Mouse (Mus musculus): Measurements from ENCODE around the gene Lrmda. TPM values are rescaled to one million over a fixed set of nuclear protein-coding genes. Genes with fewer than 3 reads are reported as not detected.

Gene Lrmda
- polyA plus RNA-seq, 1 experiment, result 20.1 TPM

DNA sequence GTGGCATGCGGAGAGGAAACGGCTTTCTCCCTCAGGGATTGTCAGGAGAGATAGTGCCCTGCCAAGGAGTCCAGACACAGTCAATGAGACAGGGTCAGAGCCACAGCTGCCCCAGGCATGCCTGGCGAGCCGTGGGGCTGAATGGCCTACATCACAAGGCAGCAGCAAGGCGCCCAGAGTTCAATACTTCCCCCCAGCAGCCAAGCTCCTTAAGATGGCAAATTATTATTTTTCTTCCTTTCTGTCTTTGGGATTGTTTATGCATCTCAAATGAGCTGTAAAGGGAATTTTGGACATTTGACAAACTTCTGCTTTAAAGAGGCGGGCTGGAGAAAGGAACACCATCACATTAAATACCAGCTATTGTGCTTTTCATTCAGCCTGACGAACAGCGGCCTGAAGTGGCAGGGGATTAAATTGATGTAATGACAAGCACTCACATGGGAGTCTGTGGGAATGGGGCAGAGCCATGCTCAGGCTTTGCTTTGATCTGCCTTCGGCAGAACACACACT, 338.5 kb downstream of the Lrmda start:
- Histone ChIP-seq H3K4me1 (ENCODE audit: control insufficient read depth, insufficient read depth, low read length) (no peaks in the 10 kb centered on the region), H3K4me3 (ENCODE audit: insufficient read depth, low read length) (no peak overlapping the region)
- TF ChIP-seq POLR2A (IDR thresholded peaks at IDR 0.05; ENCODE audit: borderline replicate concordance, low read depth, low read length) (no peak), CTCF (IDR thresholded peaks at IDR 0.05; ENCODE audit: low read depth, low read length) (no peak)

DNA sequence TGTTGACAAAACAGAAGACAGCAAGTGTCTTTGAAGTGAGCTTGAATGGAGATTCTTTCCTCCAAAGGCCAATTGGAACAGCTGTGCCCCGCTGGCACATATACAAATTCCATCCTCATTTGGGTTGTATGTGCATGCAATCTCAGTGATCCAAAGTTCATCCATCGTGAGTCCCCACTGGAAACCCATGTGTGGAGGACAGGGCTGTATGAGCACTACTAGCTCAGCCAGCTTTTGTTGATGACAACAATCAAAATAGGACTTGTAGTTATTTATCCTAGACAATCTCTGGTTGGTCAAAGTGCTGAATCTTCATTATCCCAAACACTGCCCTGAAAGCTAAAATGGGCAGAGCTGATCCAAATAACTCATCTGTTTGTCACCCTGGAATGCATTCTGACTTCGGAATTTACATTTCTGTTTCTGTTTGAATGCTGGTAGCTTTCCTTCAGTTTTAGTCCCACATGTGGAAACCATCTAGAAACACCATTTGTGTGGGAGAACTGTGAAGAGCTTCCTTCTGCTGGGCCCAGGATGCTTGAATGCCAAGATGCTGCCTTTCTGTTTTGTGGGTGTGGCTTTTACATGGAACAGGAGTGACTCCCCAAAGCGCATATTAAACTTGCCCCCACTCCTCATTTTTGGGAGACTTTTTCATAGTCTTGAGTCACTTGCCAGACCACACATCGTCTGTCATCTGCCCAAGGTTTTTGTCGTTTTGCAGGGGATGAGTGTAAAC, 344.7 kb downstream of the Lrmda start:
- Histone ChIP-seq H3K27ac (ENCODE audit: insufficient read depth, low read depth, low read length) (no peak overlapping the region), H3K4me3 (ENCODE audit: insufficient read depth, low read length) (no peak overlapping the region), H3K4me1 (ENCODE audit: control insufficient read depth, insufficient read depth, low read length) (peaks cover 5% of the 10 kb centered on the region)
- TF ChIP-seq CTCF (IDR thresholded peaks at IDR 0.05; ENCODE audit: low read depth, low read length) (no peak), POLR2A (IDR thresholded peaks at IDR 0.05; ENCODE audit: borderline replicate concordance, low read depth, low read length) (no peak)

More for the DNA sequence above, 338.5 kb downstream of the Lrmda start:
- no peak overlapping the region for H3K27ac ChIP-seq (ENCODE audit: insufficient read depth, low read depth, low read length)

DNA sequence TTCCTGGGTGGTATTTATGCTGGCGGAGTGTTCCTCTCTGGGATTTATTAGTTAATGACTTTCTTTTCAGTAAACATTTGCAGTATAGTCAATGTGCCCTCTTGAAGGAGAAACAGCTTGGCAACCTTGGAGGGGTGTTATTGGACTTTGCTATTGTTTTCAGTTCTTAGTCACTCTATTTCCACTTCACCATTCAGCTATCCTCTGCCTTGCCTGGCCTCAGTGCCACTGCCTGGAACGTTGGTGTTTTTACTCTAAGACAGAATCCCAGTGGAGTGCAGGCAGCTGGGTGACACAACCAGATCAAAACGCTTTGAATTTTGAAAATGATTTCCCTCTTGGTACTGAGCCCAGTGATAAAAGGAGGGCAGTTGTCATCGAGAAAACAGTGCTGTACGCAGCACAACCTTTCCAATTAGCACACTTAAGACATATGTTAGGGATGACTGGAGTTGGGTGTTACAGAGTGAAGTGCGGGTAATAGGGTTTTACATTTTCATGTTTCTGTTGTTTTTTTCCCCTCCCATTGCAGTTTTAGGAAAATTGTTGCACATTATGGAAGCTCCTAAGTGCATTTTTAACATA, 345.4 kb downstream of the Lrmda start:
- H3K27ac ChIP-seq (ENCODE audit: insufficient read depth, low read depth, low read length), result no peak overlapping the region
- no peak for TF ChIP-seq CTCF (IDR thresholded peaks at IDR 0.05; ENCODE audit: low read depth, low read length)
- TF ChIP-seq POLR2A (IDR thresholded peaks at IDR 0.05; ENCODE audit: borderline replicate concordance, low read depth, low read length), result no peak
- H3K4me1 ChIP-seq (ENCODE audit: control insufficient read depth, insufficient read depth, low read length), result peaks cover 5% of the 10 kb centered on the region
- no peak overlapping the region for H3K4me3 ChIP-seq (ENCODE audit: insufficient read depth, low read length)

DNA sequence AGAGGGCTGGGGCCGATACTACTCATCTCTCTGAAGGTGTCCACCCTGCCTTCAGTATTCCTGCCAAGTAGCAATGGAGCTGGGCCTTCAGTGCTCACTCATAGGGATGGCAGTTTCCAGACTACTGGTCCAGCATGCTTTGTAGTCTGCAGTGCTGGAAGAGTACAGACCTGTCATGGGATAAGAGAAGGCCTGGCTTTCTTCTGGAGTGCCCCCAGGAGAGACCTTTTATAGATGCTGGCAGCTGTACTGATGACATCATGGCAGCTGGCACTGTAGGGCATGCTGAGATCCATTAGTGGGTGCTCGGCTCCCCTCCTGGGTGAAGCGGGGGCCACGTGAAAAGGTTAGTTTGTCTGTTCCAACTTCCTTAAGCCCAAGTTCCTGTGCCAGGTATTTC, 348.1 kb downstream of the Lrmda start:
- TF ChIP-seq CTCF (IDR thresholded peaks at IDR 0.05; ENCODE audit: low read depth, low read length) (no peak), POLR2A (IDR thresholded peaks at IDR 0.05; ENCODE audit: borderline replicate concordance, low read depth, low read length) (no peak)
- Histone ChIP-seq H3K27ac (ENCODE audit: insufficient read depth, low read depth, low read length) (no peak overlapping the region), H3K4me1 (ENCODE audit: control insufficient read depth, insufficient read depth, low read length) (peaks cover 5% of the 10 kb centered on the region), H3K4me3 (ENCODE audit: insufficient read depth, low read length) (no peak overlapping the region)

DNA sequence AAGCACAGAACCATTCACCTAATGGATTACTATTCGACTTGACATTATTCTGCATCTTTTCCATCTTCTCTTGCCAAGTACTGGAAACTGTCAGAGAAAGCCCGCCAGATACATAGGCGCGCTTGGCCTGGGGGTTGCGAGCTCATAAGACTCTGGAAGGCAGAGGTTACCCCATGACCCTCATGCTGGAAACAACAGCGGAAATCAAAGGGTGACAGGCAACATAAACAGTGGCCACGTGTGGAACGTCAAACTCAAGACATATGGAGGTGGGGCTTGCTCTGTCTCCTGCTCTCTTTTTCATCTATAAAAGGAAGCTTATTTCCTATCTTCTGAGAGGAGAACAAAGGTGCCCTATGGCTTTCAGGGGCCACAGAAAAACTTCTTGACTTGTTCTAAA, 351.6 kb downstream of the Lrmda start:
- no peak for TF ChIP-seq POLR2A (IDR thresholded peaks at IDR 0.05; ENCODE audit: borderline replicate concordance, low read depth, low read length)
- TF ChIP-seq CTCF (IDR thresholded peaks at IDR 0.05; ENCODE audit: low read depth, low read length), result no peak

DNA sequence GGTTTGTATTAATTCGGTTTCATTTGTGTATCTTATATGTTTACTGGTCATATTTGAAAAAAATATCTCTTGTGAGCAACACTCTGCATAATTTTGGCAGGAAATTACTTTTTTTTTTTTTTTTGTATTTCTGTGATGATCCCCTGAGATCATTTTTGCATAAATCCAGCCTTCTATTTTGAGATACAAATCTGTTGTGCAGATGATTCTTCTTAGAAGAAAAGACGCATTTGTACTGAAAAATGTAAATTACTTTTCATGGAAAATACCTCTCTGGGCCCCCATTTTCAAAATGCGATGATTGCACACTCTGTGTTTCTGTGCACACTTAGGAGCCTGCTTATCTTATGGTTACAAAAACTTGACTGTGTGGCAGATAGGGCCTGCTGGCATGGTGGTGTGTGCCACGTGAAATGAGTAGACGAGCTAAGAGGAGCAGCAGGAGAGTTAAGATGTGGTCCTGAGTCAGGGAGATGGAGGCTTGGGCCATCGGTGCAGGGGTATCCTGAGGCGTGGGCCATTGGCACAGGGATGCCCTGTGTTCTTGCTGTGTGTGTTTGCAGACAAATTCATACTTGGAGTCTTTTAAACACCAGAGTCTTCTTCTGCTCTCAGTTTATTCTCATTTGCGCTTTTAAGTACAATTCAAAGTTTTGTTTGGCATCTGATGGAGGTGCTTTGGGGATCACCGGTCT, 353.3 kb downstream of the Lrmda start:
- no peak overlapping the region for H3K4me3 ChIP-seq (ENCODE audit: insufficient read depth, low read length)
- TF ChIP-seq CTCF (IDR thresholded peaks at IDR 0.05; ENCODE audit: low read depth, low read length), result no peak
- TF ChIP-seq POLR2A (IDR thresholded peaks at IDR 0.05; ENCODE audit: borderline replicate concordance, low read depth, low read length), result no peak
- peaks cover 11% of the 10 kb centered on the region for H3K4me1 ChIP-seq (ENCODE audit: control insufficient read depth, insufficient read depth, low read length)
- no peak overlapping the region for H3K27ac ChIP-seq (ENCODE audit: insufficient read depth, low read depth, low read length)

More for the DNA sequence above, 351.6 kb downstream of the Lrmda start:
- H3K4me3 ChIP-seq (ENCODE audit: insufficient read depth, low read length), result no peak overlapping the region
- peaks cover 5% of the 10 kb centered on the region for H3K4me1 ChIP-seq (ENCODE audit: control insufficient read depth, insufficient read depth, low read length)
- no peak overlapping the region for H3K27ac ChIP-seq (ENCODE audit: insufficient read depth, low read depth, low read length)

DNA sequence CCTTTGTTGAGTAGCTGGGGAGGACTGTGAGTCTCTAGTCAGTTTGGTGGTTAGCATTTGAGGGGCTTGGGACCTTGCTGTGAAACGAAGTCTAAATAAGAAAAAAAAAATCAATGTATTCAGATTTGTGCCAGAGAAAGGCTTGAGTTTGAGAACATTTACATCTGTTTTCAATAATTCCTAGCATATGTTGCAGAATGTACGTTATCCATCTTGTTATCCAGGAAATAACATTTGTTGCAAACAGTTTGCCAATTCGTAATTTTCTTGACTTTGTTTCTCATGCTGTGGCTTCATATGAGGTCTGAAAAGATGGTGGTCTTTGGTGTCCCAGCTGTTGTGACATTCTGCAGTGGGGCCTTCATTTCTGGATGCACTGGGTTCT, 353.8 kb downstream of the Lrmda start:
- TF ChIP-seq CTCF (IDR thresholded peaks at IDR 0.05; ENCODE audit: low read depth, low read length), result no peak
- TF ChIP-seq POLR2A (IDR thresholded peaks at IDR 0.05; ENCODE audit: borderline replicate concordance, low read depth, low read length), result no peak
- peaks cover 12% of the 10 kb centered on the region for H3K4me1 ChIP-seq (ENCODE audit: control insufficient read depth, insufficient read depth, low read length)

DNA sequence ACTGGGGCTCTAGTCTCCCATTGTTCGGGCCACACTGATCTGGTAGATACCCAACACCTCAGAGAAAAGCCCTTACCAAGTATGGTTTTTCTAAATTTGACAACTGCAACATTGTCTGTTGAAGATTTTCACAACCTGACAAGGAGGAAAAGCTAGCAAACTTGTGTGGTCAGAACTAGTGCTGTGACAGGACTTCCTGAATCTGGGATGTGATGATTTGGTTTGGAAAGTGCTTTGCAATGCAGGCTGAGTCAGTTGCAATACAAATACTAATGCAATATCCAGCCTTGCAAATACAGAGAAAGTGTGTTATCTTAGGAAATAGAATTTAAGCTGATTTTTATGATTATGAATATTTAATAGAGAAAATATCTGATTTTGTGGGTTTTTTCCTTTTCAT, 357.6 kb downstream of the Lrmda start:
- TF ChIP-seq POLR2A (IDR thresholded peaks at IDR 0.05; ENCODE audit: borderline replicate concordance, low read depth, low read length) (no peak), CTCF (IDR thresholded peaks at IDR 0.05; ENCODE audit: low read depth, low read length) (no peak)
- no peak overlapping the region for H3K4me3 ChIP-seq (ENCODE audit: insufficient read depth, low read length)
- no peak overlapping the region for H3K27ac ChIP-seq (ENCODE audit: insufficient read depth, low read depth, low read length)
- peaks cover 15% of the 10 kb centered on the region for H3K4me1 ChIP-seq (ENCODE audit: control insufficient read depth, insufficient read depth, low read length)

More for the DNA sequence above, 353.8 kb downstream of the Lrmda start:
- Histone ChIP-seq H3K4me3 (ENCODE audit: insufficient read depth, low read length) (no peak overlapping the region), H3K27ac (ENCODE audit: insufficient read depth, low read depth, low read length) (no peak overlapping the region)

DNA sequence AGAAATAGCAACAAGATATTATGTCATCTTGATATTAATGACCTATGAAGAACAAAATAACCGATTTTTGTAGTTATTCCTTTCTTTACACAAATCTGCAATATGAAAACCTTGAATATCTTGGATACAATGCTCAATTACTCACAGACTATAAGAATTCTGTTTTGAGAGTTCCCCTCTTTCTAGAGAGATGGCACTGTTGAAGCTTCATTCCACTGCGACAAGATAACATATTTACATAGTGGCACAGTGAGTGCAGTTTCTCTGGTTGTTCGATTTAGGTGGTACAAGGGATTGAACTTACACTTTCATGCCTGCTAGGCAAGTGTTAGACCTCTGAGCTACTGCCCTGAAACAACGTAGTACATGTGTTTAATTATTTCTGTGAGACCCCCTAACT, 362.6 kb downstream of the Lrmda start:
- TF ChIP-seq CTCF (IDR thresholded peaks at IDR 0.05; ENCODE audit: low read depth, low read length) (no peak), POLR2A (IDR thresholded peaks at IDR 0.05; ENCODE audit: borderline replicate concordance, low read depth, low read length) (no peak)
- Histone ChIP-seq H3K27ac (ENCODE audit: insufficient read depth, low read depth, low read length) (0 out of 2 replicates have a peak overlapping the region, but pooled peaks have one; percentile 9), H3K4me1 (ENCODE audit: control insufficient read depth, insufficient read depth, low read length) (peaks cover 12% of the 10 kb centered on the region), H3K4me3 (ENCODE audit: insufficient read depth, low read length) (no peak overlapping the region)

DNA sequence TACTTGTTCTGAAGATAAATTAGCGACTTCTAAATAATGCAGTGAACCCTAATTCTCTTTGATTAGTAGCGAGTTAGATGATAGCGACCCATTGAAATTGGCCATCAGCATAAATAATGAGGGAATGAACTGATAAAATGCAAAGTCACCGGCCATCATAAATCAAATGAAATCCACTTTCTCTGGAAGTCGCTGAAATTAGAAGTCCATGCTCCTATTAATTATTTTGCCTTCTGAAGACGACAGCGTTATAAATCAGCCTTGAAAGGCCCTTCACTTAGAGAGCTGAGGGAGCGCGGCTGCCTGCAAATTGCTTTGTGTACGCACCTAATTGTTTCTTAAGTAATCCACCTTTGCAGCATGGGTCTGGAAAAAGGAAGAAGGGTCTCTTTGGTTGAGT, 374.1 kb downstream of the Lrmda start:
- no peak overlapping the region for H3K4me3 ChIP-seq (ENCODE audit: insufficient read depth, low read length)
- no peak overlapping the region for H3K27ac ChIP-seq (ENCODE audit: insufficient read depth, low read depth, low read length)
- peaks cover 9% of the 10 kb centered on the region for H3K4me1 ChIP-seq (ENCODE audit: control insufficient read depth, insufficient read depth, low read length)
- TF ChIP-seq CTCF (IDR thresholded peaks at IDR 0.05; ENCODE audit: low read depth, low read length) (no peak), POLR2A (IDR thresholded peaks at IDR 0.05; ENCODE audit: borderline replicate concordance, low read depth, low read length) (no peak)
